Mouse (Mus musculus) bone marrow macrophage, adult 2 months (primary cell): Measurements from ENCODE around the gene Olfr998. TPM values are rescaled to one million over a fixed set of nuclear protein-coding genes. Genes with fewer than 3 reads are reported as not detected.
"Not testable (repeated sequence)": the region's sequence is repeated elsewhere in the genome, so short reads cannot be mapped to it uniquely, and the experiment has no call there.

Experiments
- H3K27ac ChIP-seq: 2 replicates; pipeline ENCODE4 v1.5.1; 2012; ENCODE audit warnings: low read depth, low read length; ENCODE audit not compliant: insufficient read depth
- H3K4me1 ChIP-seq: 2 replicates; pipeline ENCODE4 v1.6.1; 2012; ENCODE audit warnings: low read length; ENCODE audit not compliant: control insufficient read depth, insufficient read depth
- H3K4me3 ChIP-seq: 2 replicates; pipeline ENCODE4 v1.5.1; 2012; ENCODE audit warnings: mild to moderate bottlenecking, low read length, moderate library complexity; ENCODE audit not compliant: insufficient read depth
- CTCF ChIP-seq: IDR thresholded peaks from 2 replicates; pipeline ENCODE4 v1.5.1; 2012; ENCODE audit warnings: low read depth, mild to moderate bottlenecking, low read length, moderate library complexity
- POLR2A ChIP-seq: IDR thresholded peaks from 2 replicates; pipeline ENCODE4 v1.6.1; 2012; ENCODE audit warnings: mild to moderate bottlenecking, low read depth, low read length, borderline replicate concordance
- polyA plus RNA-seq: library from polyadenylated mRNA; stranded (reverse); fragments of >200 nt; gene quantifications from 2 replicates; pipeline ENCODE4 v1.2.4, GENCODE M21; 2012; ENCODE audit not compliant: missing spikeins, insufficient read depth, insufficient read length

Olfr998 gene
- polyA plus RNA-seq: not detected in 2 replicates

- H3K27ac ChIP-seq, H3K4me1 ChIP-seq, H3K4me3 ChIP-seq: not testable (repeated sequence)
These were observed at the start of gene Olfr998 for GRCm38 (mm10) chr2:85588648-85589047. TSS of gene Olfr998 (plus strand) at chr2:85588948.

- Histone ChIP-seq H3K4me3 (no peak overlapping the region), H3K27ac (no peak overlapping the region), H3K4me1 (no peaks in the 10 kb centered on the region)
- no peak for TF ChIP-seq CTCF
- no peak for TF ChIP-seq POLR2A
These were observed 33.9 kb upstream of the Olfr998 start for GRCm38 (mm10) chr2:85554806-85555205.

GRCm38 (mm10) chr2:85560226-85560625, 28.5 kb upstream of the Olfr998 start:
- Histone ChIP-seq H3K4me3 (no peak overlapping the region), H3K27ac (no peak overlapping the region), H3K4me1 (no peaks in the 10 kb centered on the region)
- no peak for TF ChIP-seq POLR2A
- TF ChIP-seq CTCF: no peak

DNA sequence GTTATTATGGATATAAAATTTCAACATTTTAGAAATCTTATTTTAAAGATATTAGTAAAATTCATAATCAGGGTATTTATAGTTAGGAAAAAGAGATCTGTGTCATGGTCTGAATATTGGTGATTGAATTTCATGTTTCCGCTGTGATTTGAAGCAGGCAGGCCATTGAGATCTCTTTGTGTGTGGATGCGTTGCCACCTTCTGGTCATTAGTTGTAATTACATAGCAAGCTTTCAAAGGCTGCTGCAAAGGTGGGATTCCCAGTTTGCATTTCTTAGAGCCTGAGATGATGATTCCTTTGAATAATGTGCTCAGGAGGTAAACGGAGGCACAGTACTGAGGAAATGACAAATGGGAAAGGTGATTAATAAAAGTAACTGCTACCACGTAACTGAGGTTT, 27.6 kb upstream of the Olfr998 start:
- no peak overlapping the region for H3K27ac ChIP-seq
- H3K4me3 ChIP-seq: no peak overlapping the region
- H3K4me1 ChIP-seq: no peaks in the 10 kb centered on the region
- TF ChIP-seq CTCF (no peak), POLR2A (no peak)

DNA sequence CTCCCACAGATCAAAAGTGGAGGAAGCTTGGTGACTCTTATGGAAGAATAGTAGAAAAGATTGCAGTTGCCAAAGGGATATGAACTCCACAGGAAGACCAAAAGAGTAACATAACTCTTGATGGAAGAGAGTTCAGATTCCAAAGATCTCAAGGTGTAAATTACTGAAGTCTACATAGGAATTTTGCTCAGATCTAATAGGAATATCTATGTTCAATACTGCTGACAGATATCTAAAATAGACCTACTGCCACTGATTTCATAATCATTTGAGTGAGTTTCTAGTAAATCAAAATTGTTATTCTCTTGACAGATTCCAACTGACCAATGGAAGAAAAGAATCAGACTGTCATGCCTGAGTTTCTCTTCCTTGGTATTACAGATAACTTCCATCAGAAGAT, 9.8 kb upstream of the Olfr998 start, which contains the start of gene Olfr996:
Gene Olfr996, plus strand, starts transcription at position 301 of the 400 bp plus-strand sequence.
- no peak within 1 kb of the TSS for H3K27ac ChIP-seq
- H3K4me1 ChIP-seq: no peaks in the 10 kb centered on the region
- H3K4me3 ChIP-seq: no peak within 1 kb of the TSS
- TF ChIP-seq POLR2A: no peak

GRCm38 (mm10) chr2:85611803-85612202, 23.1 kb downstream of the Olfr998 start, which contains the start of gene Olfr1000:
TSS of gene Olfr1000 (minus strand) at chr2:85611903.
- TF ChIP-seq CTCF (no peak), POLR2A (no peak)
- H3K4me3 ChIP-seq: no peak within 1 kb of the TSS
- no peaks in the 10 kb centered on the region for H3K4me1 ChIP-seq
- H3K27ac ChIP-seq: no peak within 1 kb of the TSS

Other genes with a start within 250 kb of the Olfr998 start
- gene Olfr987, start 249.6 kb upstream of the Olfr998 start, polyA plus RNA-seq: not detected in 2 replicates
- not detected in 2 replicates for gene Olfr988, start 225.7 kb upstream of the Olfr998 start, polyA plus RNA-seq
- gene Olfr992, start 179.5 kb upstream of the Olfr998 start, polyA plus RNA-seq: not detected in 2 replicates
- gene Olfr993, start 174.1 kb upstream of the Olfr998 start, polyA plus RNA-seq: not detected in 2 replicates
- not detected in 2 replicates for gene Olfr994, start 152.5 kb upstream of the Olfr998 start, polyA plus RNA-seq
- not detected in 2 replicates for gene Olfr995, start 145.3 kb upstream of the Olfr998 start, polyA plus RNA-seq
- not detected in 2 replicates for gene 4833423E24Rik, start 69.9 kb upstream of the Olfr998 start, polyA plus RNA-seq
- not detected in 2 replicates for gene Olfr996, start 9.7 kb upstream of the Olfr998 start, polyA plus RNA-seq
- not detected in 2 replicates for gene Olfr1000, start 23.0 kb downstream of the Olfr998 start, polyA plus RNA-seq
- not detected in 2 replicates for gene Olfr1002, start 61.8 kb downstream of the Olfr998 start, polyA plus RNA-seq
- not detected in 2 replicates for gene Olfr154, start 75.5 kb downstream of the Olfr998 start, polyA plus RNA-seq
- gene Olfr1006, start 89.8 kb downstream of the Olfr998 start, polyA plus RNA-seq: not detected in 2 replicates
- gene Olfr1008, start 100.5 kb downstream of the Olfr998 start, polyA plus RNA-seq: not detected in 2 replicates
- gene Olfr1009, start 126.5 kb downstream of the Olfr998 start, polyA plus RNA-seq: not detected in 2 replicates
- gene Olfr1012, start 173.8 kb downstream of the Olfr998 start, polyA plus RNA-seq: not detected in 2 replicates
- gene Olfr1013, start 178.2 kb downstream of the Olfr998 start, polyA plus RNA-seq: not detected in 2 replicates
- gene Olfr1014, start 183.8 kb downstream of the Olfr998 start, polyA plus RNA-seq: not detected in 2 replicates
- not detected in 2 replicates for gene Olfr1015, start 193.1 kb downstream of the Olfr998 start, polyA plus RNA-seq
- not detected in 2 replicates for gene Olfr1016, start 213.6 kb downstream of the Olfr998 start, polyA plus RNA-seq
- gene Olfr1018, start 229.5 kb downstream of the Olfr998 start, polyA plus RNA-seq: not detected in 2 replicates